Comparison of ENCODE assay signal across 9 mouse cellular contexts in genomic region chr14:67141581-67142441, GRCm38 (mm10).
DNase-seq lines count a peak whose midpoint lies in the region; ATAC-seq and TF ChIP-seq lines count a peak whose summit lies in the region.
"Had no signal": no experiment of that assay in that cellular context is flagged by ENCODE, and none has a peak within 500 bp of the region (broad histone marks: within the 10 kb centered on the region; RNA-seq: fewer than 3 reads in every experiment).

No protein-coding gene starts in this region.

- 0 out of 2 replicates have a peak overlapping the region, but pooled peaks have one; percentile 21 for H3K4me2 ChIP-seq in lung, embryonic 15.5 days
- H3K4me2 ChIP-seq in hindbrain, postnatal 0 days (ENCODE audit: low read depth, low read length), result peak overlapping the region; percentile 32
- peak overlapping the region; percentile 25; the same call in 1 of the 2 replicates for H3K4me2 ChIP-seq in limb, embryonic 14.5 days (replicated peaks; ENCODE audit: low read depth, low read length, severe bottlenecking)
- H3K4me2 ChIP-seq in liver, embryonic 12.5 days, result no peak overlapping the region
- H3K4me2 ChIP-seq: midbrain, embryonic 12.5 days had no signal

- no peak for TF ChIP-seq CTCF in hindbrain, postnatal 0 days (IDR thresholded peaks at IDR 0.05; ENCODE audit: low read depth)

- H3K27ac ChIP-seq in lung, embryonic 15.5 days, result no peak overlapping the region
- H3K27ac ChIP-seq in hindbrain, postnatal 0 days, result peak overlapping the region; percentile 49
- no peak overlapping the region; the same call in none of the 2 replicates for H3K27ac ChIP-seq in limb, embryonic 14.5 days (replicated peaks; ENCODE audit: low read depth, low read length)
- H3K27ac ChIP-seq in liver, embryonic 12.5 days, result no peak overlapping the region
- H3K27ac ChIP-seq: midbrain, embryonic 12.5 days had no signal

- no peak for DNase-seq in lung, postnatal 4 days
- DNase-seq in cerebellum, postnatal 10 days, result peak; percentile 89 to 92
- peak; percentile 75 for DNase-seq in hindbrain, postnatal 0 days (ENCODE audit: low spot score)
- DNase-seq in limb, embryonic 14.5 days (ENCODE audit: low spot score), result no peak
- DNase-seq in telencephalon, adult 2 months (ENCODE audit: low read depth, low spot score), result peak; percentile 87
- DNase-seq in testis, postnatal 14 days (ENCODE audit: low spot score), result no peak

- no peak overlapping the region for H3K9ac ChIP-seq in lung, embryonic 15.5 days
- no peak overlapping the region for H3K9ac ChIP-seq in hindbrain, postnatal 0 days (replicated peaks; ENCODE audit: low read length)
- peak overlapping the region; percentile 31; the same call in 1 of the 2 replicates for H3K9ac ChIP-seq in limb, embryonic 14.5 days (ENCODE audit: low read depth, low read length, severe bottlenecking)
- H3K9ac ChIP-seq in liver, embryonic 12.5 days, result no peak overlapping the region
- H3K9ac ChIP-seq: midbrain, embryonic 12.5 days had no signal

- H3K4me3 ChIP-seq in lung, embryonic 15.5 days, result no peak overlapping the region
- H3K4me3 ChIP-seq in hindbrain, postnatal 0 days (ENCODE audit: low read length), result no peak overlapping the region
- no peak overlapping the region for H3K4me3 ChIP-seq in limb, embryonic 14.5 days (replicated peaks; ENCODE audit: low read length)
- H3K4me3 ChIP-seq in liver, embryonic 12.5 days, result no peak overlapping the region
- H3K4me3 ChIP-seq: midbrain, embryonic 12.5 days had no signal

- no peaks in the 10 kb centered on the region for H3K36me3 ChIP-seq in lung, embryonic 15.5 days
- no peaks in the 10 kb centered on the region for H3K36me3 ChIP-seq in hindbrain, postnatal 0 days (ENCODE audit: insufficient read depth, low read length)
- no peaks in the 10 kb centered on the region for H3K36me3 ChIP-seq in limb, embryonic 14.5 days (ENCODE audit: control insufficient read depth, insufficient read depth, low read length)
- H3K36me3 ChIP-seq in liver, embryonic 12.5 days, result no peaks in the 10 kb centered on the region
- H3K36me3 ChIP-seq: midbrain, embryonic 12.5 days had no signal

- TF ChIP-seq POLR2A in limb, embryonic 14.5 days (IDR thresholded peaks at IDR 0.05; ENCODE audit: borderline replicate concordance, extremely low read depth, insufficient read depth, insufficient read length), result no peak

- 0 out of 2 replicates have a peak, but pooled peaks have one; percentile 23 for ATAC-seq in lung, embryonic 15.5 days (ENCODE audit: borderline replicate concordance, extremely low read depth, low FRiP score, low TSS enrichment)
- peak; percentile 74 for ATAC-seq in hindbrain, postnatal 0 days
- ATAC-seq in limb, embryonic 14.5 days (ENCODE audit: low FRiP score, low read depth), result 0 out of 2 replicates have a peak, but pooled peaks have one; percentile 19
- no peak for ATAC-seq in liver, embryonic 12.5 days

- 15% methylated on average over 15 of the region's 15 CpGs for WGBS in lung, embryonic 15.5 days
- WGBS in hindbrain, postnatal 0 days, result 18% methylated on average over 15 of the region's 15 CpGs
- WGBS in limb, embryonic 14.5 days, result 19% methylated on average over 15 of the region's 15 CpGs
- 26% methylated on average over 15 of the region's 15 CpGs for WGBS in liver, embryonic 12.5 days (ENCODE audit: insufficient replicate concordance)

- H3K4me1 ChIP-seq in lung, embryonic 15.5 days, result peaks cover 23% of the 10 kb centered on the region
- peaks cover 6% of the 10 kb centered on the region; the same call in 1 of the 2 replicates for H3K4me1 ChIP-seq in hindbrain, postnatal 0 days (ENCODE audit: insufficient read depth, low read length)
- H3K4me1 ChIP-seq in limb, embryonic 14.5 days (ENCODE audit: control insufficient read depth, insufficient read depth, low read length), result peaks cover 29% of the 10 kb centered on the region
- no peaks in the 10 kb centered on the region for H3K4me1 ChIP-seq in liver, embryonic 12.5 days

- no peaks in the 10 kb centered on the region for H3K9me3 ChIP-seq in lung, embryonic 15.5 days
- H3K9me3 ChIP-seq in hindbrain, postnatal 0 days (ENCODE audit: low read length), result no peaks in the 10 kb centered on the region
- no peaks in the 10 kb centered on the region for H3K9me3 ChIP-seq in limb, embryonic 14.5 days (ENCODE audit: control insufficient read depth, low read length)
- no peaks in the 10 kb centered on the region for H3K9me3 ChIP-seq in liver, embryonic 12.5 days (replicated peaks)
- H3K9me3 ChIP-seq: midbrain, embryonic 12.5 days had no signal

- no peaks in the 10 kb centered on the region for H3K27me3 ChIP-seq in lung, embryonic 15.5 days
- H3K27me3 ChIP-seq in hindbrain, postnatal 0 days (ENCODE audit: insufficient read depth, low read length), result no peaks in the 10 kb centered on the region
- H3K27me3 ChIP-seq in limb, embryonic 14.5 days (ENCODE audit: control insufficient read depth, insufficient read depth, low read length), result no peaks in the 10 kb centered on the region
- no peaks in the 10 kb centered on the region; the same call in 1 of the 2 replicates for H3K27me3 ChIP-seq in liver, embryonic 12.5 days (replicated peaks)

Comparison
In these comparisons a context has a peak if more than half of its experiments do, and no peak if none do; other contexts are left out.
1. DNase-seq: peak in cerebellum, postnatal 10 days (2 of 2), hindbrain, postnatal 0 days (single experiment) and telencephalon, adult 2 months (single experiment); none in lung, postnatal 4 days (0 of 2), limb, embryonic 14.5 days (single experiment) and testis, postnatal 14 days (single experiment).